Mouse (Mus musculus): Measurements from ENCODE around the gene Pdpn. TPM values are rescaled to one million over a fixed set of nuclear protein-coding genes. Genes with fewer than 3 reads are reported as not detected.

The Pdpn gene
- total RNA-seq, 2 experiments from 2014 or later: 13.0 to 14.3 TPM

DNA sequence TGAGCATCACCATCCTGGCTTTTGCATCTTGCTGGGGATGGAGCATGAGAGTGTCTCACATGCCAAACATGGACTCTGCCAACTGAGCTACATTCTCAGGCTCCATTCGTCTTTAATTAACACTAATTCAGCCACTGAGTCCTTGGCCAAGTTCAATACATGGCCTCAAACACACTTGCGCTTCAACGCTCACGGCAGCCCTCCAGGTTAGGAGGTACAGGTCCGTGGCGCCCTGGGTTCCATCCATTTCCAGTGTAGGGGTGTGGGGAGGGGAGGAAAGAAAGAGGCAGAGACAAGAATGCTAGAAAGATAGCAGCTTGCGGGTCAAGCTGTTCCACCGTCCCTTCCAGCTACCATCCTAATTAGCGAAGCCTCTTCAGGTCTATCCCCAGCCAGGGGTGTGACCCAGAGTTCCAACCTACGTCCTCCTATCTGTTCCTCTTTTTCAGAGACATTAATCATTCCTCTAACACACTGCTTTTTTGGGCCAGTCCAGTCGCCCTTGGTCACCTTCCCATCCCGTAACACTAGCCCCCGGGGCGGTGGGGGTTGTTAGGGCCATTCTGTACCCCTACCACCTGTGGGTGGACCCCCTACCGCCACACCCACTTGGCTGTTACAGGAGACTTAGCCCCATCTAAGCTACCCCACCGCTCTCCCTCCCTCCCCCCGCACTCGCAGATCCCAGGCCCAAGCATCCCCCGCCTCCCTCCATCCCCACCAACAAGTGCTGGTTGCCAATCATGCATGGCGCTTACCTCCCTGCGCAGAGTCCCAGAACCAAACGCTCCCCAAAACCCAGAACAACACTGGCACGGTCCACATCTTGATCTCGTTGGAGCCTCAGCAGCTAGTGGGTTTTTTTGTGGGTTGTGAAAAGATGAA, 691 bp downstream of the Pdpn start:
- peak; percentile 18 for DNase-seq

DNA sequence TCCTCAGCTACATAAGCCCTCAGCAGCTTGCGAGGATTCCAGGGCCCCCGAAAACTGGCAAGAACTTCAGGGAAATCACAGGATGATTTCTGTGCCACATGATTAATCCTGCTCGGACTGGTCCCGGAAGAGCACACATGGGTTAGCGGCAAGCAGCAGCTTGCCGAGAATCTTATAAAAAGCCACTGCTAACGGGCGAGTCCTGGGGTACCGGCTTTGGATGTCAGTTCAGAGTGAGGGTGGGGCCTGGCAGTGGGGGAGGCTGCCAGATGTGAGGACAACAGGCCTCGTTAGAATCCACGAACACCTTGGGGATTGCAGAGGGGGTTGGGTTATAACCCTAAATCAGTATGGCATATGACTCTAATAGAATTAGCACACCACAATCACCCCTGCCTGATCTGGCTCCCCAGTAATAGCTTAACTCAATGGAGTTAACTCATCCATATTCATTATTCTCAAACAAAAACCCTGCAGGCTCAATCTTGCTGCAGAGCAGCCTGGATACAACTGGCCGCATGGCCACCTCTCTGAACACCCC, 2.3 kb downstream of the Pdpn start:
- no peak for DNase-seq

DNA sequence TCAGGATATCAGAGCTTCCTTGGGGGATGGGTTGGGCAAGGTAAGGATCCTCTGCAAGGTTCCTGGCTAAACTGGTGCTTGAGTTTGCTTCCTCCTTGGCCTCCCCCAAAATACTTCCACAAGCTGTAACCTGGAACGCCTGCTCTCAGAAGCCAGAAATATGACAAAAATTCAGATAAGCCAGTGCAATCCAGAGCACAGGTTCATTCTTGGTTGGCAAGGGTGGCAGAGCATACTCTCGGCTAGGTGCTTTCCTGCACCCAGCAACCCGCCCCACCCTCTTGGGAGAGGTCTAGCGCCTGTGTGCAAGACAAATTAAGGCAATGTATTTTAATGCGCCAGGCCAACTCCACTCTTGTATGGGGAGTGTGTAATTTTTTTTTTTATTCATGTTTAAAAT, 3.2 kb downstream of the Pdpn start:
- no peak for DNase-seq

DNA sequence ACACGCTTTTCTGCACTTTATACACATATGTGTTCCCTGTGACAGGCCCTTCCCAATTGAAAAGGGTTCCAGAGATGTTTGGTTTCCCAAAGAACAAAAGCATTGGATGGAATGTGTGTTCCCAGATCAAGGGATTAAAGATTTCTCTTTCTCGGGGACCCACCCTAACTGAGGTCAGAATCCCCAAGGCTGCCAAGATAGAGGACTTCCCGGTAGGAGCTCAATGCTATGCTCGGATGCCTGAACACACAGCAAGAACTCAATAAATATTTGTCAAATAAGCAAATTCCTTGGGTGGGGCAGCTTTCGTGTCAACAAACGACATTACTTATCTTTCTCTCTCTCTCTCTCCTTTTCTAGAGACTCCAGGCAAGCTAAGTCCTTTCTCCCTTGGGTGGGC, 5.0 kb downstream of the Pdpn start:
- DNase-seq: no peak

DNA sequence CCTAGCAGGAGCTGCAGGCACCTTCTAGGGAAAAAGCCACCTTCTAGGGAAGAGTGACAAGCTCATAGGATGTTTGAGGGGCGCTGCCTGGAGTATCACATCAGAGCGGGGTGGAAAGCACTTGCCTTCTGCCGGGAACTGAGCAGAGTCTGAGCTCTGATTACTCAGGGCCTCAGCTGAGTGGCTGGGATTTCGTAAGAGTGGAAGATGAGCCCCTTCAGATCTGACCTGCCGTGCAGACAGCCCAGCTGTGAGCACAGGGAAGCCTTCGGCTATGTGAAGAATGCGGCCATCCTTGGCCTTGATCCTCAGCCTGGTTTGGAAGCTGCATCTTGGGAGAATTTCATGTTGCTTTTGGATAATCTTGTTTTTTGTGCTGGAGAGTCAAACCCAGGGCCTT, 10.5 kb downstream of the Pdpn start:
- no peak for DNase-seq

DNA sequence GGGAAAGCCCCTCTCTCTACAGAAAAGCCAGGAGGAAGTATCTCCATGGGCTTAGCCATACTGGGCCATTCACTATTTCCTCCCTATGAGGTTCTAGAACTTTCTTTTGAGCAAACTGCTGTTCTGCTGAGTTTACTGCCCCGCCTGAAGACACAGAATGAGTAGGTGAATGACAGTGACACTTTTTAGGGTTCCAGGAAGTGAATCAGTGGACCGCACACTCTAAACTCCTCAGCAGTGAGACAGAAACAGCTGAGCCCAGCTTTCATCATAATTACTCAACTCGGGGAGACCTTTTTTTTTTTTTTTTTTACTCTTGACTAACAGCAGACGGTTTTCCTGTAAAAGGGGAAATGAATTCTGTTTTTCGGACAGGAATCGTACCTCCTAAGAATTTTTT, 10.9 kb downstream of the Pdpn start:
- no peak for DNase-seq

DNA sequence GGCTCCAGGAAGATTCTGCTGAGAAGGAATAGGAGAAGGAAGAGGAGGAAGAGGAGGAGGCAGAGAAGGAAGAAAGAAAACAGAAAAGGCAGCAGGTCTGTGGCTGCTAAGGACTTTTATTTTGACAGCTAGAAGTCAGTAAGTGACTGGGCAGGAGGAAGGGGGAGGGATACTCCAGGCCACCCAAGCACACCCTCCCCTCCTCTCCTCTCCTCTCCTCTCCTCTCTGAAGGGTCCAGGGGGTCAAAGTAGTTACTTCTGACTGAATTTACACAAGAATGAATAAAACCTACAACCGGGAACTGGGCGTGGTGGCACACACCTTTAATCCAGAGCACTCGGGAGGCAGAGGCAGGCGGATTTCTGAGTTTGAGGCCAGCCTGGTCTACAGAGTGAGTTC, 12.3 kb downstream of the Pdpn start:
- DNase-seq: no peak

DNA sequence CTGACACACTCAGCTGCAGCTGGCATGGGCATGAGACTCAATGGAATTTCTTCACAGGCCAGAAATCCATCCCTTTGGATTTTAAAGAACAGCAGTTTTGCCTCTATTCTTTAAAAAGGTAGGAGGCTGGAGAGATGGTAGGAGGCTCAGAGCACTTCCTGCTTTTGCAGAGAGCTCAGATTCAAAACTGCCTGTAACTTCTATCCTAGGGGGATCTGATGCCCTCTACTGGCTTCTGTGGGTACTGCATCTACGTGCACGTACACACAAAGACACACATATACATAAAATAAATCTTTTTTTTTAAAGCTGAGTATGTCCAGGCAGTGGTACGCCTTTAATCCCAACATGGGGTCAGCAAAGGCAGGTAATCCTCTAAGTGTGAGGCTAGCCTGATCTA, 19.2 kb downstream of the Pdpn start:
- DNase-seq: peak; percentile 61

DNA sequence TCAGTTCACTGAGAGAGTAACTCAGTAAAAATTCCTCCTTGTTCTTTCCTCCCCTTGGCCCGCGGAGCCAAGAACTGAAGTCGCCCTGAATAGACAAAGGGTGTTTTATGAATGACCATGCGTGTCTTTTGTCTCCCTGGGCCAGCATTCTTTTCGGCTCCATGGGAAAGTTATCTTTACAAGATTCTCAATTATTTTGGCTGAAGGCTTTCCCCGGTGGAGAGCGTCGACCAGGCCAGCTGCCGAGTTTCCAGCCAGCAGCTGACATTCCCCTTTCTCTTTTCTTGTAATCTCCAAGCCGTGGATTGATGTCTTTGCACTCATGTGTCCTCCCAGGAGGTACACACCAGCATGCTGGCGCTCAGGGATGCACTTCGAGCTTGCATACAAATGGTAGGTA, 19.7 kb downstream of the Pdpn start:
- peak; percentile 41 for DNase-seq

DNA sequence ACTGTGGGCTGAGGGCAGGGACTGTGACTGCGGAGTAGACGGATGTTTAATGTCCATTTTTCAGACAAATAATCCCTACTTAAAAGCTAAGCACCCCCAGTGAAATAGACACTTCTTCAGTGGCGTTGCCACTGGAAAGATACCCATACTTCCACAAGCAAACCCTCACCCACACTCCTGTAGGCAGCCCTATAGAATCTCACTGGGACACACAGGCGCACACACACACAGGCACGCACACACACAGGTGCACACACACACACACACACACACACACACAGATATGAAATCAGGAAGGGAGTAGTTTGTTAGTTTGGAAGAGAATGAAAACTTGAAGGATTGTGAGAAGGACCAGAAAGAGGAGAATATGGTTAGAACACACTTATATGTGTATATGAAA, 20.3 kb downstream of the Pdpn start:
- no peak for DNase-seq

DNA sequence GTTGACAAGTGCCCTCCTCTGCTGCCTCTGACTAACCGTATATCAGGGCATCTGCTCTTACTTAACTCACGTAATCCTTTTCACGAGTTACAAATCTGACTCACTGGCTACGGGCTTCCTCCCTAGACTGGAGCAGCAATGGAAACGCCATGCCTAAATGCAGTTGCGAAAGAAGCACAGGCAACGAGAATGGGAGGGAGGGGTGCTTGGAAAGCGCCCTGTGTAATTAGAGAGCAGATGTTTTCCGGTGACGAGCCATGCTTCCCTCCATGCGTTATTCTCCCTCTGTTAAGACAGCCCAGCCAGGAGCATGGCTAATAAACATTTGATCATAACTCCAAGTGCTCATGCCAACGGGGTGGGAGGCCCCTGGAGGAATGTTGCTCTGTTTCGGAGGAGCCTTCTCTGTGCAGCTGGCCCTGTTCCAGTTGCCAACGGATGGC, 20.9 kb downstream of the Pdpn start:
- DNase-seq: peak; percentile 43

DNA sequence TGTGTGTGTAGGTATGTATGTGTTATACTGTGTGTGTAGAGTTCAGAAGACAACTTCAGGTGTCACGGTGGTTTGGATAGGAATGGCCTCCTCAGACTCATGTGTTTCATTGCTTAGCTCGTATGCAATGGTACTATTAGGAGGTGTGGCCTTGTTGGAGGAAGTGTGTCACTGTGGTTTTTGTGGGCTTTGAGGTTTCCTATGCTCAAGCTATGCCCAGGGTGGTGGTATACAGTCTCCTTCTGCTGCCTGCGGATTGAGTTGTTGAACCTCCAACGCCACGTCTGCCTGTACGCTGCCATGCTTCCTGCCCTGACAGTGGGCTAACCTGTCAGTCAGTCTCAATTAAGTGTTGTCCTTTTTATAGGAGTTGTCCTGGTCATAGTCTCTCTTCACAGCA, 22.0 kb downstream of the Pdpn start:
- no peak for DNase-seq

DNA sequence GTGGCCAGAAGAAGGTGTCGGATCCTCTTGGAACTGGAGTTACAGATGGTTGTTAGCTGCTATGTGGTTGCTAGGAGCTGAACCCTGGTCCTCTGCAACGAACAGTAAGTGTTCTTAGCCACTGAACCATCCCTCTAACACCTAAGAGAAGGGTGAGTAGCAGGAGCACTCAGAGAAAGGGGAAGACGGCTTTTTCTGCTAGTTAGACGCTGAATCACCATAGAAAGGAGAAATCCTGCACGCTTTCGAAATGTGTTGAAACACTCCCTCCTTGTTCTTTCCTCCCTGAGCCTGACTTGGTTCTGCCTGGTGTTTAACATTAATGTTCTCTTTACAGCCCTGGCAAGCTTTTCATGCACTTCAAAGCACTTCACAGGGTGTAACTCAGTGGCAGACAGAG, 27.8 kb downstream of the Pdpn start:
- DNase-seq: no peak

DNA sequence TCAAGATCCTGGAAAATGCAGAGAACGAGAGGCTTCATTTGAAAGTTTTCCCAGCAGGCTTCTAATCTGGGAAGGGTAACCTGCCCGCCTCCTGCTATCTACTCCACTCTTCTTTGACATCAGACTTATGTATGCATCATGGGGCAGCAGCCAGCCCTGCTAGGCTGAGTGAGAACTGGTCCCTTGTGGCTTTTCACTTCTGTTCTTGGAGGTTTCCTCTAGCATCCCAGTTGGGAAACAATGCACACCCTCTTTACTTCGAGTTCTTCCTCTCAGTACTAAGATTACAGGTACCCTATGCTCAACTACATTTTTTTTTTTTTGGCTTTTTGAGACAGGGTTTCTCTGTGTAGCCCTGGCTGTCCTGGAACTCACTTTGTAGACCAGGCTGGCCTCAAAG, 28.5 kb downstream of the Pdpn start:
- no peak for DNase-seq

DNA sequence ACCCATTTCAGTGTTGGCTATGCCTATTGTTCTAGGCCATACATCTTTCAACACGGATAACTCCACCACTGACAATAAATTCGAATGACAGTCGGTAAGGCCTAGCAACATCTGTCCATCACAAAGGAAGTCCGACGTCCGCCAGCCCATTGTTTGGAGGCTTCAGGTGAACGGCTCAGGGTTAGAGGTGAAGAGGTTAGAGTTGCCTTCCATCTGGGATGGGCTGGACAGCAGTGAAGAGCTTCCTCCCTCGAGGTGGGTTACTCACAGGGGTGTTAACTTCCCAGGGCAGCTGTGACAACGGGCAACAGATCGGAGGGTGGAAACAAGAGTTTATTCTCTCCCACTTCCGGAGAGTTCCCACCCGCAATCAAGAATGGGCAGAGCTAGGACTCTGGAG, 36.7 kb downstream of the Pdpn start:
- no peak for DNase-seq

DNA sequence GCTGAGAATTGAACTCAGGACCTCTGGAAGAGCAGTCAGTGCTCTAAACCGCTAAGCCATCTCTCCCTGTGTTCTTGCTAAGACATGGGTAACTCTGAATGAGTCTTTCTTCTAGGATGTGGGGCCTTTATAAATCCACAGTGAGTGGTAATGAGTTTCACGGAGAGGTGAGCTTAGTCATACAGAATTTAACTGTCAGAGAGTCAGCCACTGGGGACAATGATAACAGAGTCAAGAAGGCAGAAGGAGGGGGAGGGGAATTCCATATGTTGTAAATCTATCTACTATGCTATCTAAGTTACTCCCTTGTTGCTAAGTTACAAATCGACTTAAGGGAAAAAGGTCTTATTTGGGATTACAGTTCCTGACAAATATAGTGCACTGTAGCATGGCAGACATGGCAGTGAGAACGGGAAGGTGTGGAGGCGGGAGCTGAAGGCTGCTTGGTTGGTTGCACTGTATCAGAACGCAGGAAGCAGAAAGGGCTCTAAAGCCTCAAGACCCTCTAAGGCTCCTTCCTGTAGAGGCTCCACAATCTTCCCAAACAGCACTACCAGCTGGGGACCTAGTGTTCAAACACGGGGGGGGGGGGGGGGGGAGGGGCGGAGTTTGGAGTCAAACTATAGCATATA, 39.5 kb downstream of the Pdpn start:
- DNase-seq: no peak

DNA sequence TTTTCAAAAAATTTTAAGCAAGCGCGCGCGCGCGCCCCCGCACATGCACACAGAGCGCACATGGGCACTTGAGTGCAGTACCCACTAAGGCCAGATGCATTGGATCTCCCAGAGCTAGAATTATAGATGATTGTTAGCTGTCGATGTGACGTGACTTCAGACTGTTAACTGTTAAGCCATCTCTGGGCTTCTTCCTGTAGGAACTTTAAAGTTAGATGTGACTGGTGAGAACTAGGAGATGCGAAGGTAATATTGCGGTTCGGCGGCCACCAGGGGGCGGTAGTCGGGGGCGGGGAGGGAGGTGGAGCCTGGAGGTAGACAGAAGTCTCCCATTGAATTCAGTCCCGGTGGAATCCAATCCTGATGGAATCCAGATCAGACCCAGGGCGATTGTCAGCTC, 40.8 kb downstream of the Pdpn start:
- DNase-seq: peak; percentile 65

DNA sequence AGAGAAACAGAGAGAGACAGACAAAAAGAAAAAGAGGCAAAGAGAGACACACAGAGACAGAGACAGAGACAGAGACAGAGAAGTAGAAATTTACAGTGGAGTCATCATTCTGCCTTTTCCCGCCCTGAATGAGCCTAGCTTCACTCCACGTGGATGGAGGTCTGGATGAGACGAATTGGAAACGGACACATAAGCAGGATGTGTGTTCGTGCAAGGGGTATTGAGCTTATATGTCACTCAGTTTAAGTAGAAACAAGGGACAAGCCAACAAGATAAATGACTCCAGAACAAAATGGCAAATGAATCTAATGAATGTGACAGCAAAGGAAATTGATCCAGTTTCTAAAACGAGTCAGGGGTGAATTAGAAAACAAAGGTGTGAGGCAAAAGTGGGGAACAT, 41.4 kb downstream of the Pdpn start:
- no peak for DNase-seq

DNA sequence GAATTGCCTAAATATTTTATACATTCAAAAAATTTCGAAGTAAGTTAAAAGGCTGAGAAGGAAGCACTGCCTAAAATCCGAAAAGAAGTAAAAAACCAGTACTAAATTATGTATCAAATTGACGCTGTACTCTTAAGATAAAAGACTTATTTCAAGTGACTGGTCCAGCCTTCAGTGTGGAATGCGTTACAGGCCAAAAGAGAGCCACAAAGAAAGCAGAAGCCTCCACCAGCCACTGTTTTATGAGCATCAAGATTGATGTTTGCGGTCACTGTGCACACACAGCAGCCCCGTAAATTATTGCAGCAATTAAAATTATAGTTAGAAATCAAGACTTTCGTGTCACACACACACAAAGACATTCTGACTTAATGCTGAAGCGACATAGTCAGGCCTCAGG, 43.8 kb downstream of the Pdpn start:
- DNase-seq: no peak

DNA sequence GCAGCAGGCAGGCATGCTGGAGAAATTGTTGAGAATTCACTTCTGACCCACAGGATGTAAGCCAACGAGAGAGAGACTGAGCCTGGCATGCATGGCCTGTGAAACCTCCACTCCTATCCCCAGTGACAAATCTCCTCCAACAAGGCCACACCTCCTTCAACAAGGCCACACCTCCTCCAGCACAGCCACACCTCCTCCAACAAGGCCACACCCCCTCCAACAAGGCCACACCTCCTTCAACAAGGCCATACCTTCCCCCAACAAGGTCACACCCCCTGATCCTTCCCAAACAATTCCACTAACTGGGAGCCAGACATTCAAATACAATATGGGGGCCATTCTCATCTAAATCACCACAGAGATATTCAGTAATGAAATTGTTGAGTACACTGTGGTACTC, 46.0 kb downstream of the Pdpn start:
- no peak for DNase-seq

DNA sequence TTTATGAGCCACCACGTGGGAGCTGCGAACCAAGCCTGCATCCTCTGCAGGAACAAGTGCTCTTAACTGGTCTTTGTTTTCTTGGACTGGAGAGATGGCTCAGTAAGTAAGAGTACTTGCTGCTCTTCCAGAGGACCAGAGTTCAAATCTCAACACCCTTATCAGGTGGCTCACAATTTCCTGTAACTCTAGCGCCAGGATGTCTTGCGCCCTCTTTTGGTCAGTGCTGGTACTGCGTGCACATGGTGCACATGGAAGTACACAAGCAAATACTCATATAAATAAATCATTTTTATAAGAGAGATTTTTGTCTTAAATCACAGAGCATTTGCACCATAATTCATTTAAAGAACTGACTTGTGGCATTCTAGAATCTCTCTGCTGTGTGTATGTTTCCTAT, 51.3 kb downstream of the Pdpn start:
- DNase-seq: no peak

DNA sequence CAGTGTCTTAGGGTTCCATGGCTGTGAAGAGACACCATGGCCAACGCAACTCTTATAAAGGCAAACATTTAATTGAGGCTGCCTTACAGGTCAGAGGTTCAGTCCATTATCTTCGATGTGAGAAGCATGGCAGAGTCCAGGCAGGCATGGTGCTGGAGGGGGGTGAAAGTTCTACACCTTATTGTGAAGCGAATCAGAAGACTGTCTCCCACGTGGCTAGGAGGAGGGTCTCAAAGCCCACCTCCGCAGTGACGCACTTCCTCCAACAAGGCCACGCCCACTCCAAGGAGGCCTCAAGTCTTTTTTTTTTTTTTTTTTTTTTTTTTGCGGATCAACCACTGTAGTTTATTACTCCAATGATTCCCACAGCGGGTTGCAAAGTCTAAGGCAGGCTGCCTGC, 58.1 kb downstream of the Pdpn start:
- no peak for DNase-seq

DNA sequence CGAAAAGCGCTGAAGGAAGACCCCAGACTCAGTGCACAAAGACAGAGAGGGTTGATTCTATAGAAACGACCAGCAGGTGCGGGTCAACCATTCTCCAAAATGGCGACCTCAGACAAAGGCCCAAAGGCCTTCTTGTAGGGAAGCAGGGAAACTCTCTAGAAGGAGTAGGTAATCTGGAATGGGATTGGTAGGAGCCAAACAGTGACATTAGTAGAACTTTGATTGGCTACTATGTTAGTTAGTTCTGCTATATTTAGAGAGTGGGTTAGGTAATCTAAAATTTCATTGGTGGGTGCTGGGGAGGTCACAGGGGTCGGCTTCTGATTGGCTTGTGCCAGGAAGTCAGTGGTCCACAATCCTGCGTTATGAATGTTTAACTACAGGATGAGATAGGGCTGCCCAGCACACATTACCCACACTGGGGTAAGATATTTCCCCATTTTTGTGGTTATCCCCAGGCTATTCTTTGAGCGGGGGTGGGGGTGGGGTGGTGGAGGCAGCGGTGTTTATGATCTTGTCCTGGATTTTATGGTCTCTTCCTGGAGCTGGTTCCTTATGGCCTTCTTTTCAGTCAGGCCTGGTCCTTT, 59.7 kb downstream of the Pdpn start:
- DNase-seq: no peak

DNA sequence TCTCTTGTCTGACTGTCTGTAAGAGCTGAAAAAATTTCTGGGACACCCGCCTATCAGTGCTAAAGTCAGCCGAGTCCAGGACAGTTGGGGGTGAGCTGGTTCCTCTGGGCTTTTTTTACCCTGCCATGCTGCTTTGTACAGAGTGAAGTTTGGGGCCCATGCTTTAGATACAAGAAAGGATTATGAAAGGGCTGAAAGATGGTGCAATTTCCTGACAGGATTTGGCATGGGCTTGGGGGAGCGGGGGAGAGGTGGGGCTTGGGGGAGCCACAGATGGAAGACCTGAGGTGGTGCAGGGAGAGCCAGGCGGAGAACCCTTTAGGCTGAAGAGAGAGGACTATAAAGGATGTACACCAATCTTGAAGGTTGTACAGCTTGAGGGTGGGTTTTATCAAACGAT, 60.2 kb downstream of the Pdpn start:
- DNase-seq: no peak

Data from heart, postnatal 4 days (tissue).